Mouse (Mus musculus) MEL-GATA-1-ER (cell line): Measurements from ENCODE around the gene Padi4.

ENCODE experiments used
- DNase-seq: peaks from one replicate; pipeline ENCODE4 v3.0.0-alpha.2; 2012; ENCODE audit warnings: low read depth; ENCODE audit errors: extremely low read depth

Padi4 gene

DNA sequence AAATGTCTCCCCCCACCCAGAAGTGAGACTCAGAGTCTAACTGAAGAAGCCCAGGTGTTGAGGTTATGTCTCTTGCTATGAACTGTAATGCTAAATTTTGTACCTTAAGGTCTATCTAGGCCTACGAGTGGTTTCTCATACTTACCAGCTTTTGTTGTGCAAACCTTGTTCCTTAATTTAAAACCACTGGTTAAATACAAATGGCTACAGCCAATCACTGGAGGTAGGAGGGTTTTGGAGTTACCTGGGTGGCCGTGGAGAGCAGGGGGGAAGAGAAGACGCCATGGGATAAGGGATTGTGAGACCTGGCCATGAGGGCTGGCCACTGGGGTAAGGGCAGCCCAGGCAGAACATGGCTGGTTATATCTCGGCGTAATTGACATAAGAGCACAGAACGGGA is 14.2 kb upstream of the Padi4 start:
- no peak for DNase-seq

DNA sequence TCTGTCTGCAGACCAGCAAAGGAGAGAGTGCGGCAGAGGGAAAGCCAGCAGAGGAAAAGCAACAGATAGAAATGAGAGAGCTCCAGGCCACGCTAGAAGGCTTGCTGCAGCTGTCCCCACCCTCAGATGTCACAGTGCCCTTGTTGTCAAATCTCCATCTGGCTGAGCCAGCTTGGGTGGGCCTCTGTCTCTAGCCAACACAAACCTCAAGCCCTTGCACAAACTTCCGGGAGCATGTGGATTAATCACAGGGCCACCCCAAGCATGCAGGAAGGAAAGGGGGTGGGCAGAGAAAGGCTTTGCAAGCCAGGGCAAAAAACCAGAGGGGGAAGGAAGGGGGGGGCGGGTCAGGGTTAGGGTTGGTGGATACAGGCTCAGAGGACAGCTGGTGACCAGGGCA is 13.4 kb upstream of the Padi4 start:
- no peak for DNase-seq

DNA sequence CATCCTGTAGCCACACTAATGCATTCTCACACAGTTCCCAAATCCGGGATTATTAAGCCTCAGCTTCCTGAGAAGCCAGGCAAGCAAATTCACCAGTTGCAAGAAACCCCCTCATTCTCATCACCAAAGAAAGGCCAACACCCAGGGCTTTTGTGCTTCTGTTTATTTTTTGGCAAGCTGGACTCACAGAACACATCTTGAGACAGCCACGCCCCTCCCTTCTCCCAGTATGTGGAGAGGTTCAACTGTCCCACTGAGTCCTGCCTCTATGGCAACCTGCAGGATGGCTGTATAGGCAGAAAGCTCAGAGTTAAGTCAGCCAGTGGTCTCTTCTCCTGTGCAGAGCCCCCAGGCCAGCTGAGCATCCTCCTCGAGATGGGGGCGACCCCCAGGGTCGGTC is 11.2 kb upstream of the Padi4 start:
- DNase-seq = no peak

DNA sequence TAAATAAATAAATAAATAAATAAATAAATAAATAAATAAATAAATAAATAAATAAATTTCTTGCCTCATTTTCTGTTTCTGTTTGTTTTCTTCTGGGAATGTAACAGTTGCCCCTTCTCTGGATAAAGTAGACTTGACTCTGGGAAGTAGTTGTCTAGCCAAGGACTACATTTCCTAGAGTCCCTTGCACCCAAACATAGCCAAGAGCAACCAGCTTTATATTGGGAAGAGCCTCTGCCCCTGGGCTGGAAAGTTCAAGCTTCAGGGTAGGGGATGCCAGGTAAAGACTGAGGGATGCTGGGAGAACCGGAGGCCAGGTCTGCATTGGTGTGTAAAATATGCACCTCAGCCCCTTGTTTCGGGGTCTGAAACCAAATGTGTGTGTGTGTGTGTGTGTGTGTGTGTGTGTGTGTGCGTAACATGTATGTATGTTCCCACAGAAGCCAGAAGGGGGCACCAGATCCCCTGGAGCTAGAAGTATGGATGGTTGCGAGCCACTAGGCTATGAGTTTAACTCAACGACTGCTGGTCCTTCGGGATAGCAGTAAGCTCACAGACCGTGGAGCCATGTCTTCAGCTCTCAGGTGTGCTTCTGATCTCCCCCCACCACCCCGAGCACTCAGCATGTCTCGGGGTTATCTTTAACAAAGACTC is 10.4 kb upstream of the Padi4 start:
- no peak for DNase-seq

DNA sequence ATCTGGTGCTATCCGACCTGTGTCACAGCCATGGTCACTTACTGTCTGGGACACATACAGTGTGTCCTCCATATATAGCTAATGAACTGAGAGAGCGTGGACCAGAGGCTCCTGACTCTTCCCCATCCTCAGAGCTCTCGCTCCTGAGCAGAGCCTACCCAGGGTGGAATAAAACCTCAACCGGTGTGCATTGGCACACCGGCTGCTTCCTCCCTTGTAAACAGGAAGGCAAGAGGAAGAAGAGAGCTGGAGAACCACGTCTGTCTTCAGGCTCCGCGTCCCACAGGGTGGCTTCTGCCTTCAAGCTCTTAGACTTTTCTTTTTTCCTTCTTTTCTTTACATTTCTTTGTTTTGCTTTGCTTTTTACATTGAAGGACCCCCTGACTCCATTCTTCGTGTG is 8.8 kb upstream of the Padi4 start:
- no peak for DNase-seq

DNA sequence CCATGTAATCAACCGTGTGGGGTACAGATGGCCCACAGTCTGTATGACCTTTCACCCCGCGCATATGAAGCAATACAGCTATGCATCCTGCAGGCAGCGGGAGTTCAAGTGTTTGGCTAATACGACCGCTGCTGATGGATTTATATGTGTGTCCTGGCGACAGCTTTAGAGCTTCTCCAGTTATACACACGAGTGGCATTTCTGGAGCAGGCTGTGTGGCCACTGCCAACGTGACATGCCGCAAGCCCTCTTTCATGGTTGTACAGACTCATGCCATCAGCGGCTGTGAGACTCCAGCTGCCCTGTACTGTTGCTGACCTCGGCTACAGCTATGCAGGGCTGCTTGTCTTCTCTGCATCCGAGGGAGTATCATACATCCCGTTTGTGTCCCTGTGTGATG is 6.5 kb upstream of the Padi4 start:
- no peak for DNase-seq

DNA sequence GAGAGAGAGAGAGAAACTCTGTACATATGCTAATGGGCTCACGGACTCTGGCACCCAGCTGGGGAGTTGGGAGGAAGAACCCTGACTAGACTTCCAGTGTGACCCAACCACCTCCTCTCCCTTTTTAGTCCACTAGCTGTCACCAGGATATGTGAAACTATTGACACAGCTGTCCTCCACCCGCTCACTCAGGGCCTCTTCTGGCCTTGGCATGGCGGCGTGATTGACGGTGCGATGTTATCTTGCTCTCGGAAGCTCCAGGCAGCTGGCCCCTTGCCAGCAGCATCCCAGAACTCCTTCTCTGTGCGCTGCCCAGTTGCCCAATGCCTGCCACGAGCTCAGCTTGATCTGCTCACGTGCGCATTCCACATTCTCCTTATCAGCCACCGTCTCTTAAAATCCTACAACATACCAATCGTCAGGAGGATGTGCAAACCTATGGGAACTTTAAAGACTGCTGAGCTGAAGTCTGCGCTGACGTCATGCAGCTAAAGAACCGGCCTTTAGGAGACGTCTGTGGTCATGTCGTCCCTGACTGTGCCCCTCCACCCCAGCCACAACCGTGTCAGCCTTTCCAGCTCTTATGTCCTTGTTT is 5.9 kb upstream of the Padi4 start:
- DNase-seq = no peak

DNA sequence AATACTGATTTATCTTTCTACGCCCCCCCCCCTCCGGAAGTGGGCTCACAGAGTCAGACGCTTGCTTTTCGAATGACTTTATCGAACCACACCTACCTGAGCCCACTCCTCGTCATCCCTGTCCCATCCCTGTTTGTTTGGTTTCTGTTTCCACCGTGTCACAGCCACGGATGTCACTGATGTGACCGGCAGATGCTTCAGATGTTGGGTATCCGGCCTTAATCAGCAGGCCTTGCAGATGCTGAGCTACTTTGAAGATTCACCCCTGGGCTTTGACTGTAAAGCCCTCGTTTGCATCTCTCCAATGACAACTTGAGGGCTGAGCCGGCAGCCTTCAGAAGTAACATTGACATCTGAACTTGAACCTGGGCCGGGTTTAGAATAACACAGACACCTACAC is 2.6 kb upstream of the Padi4 start:
- DNase-seq = no peak

DNA sequence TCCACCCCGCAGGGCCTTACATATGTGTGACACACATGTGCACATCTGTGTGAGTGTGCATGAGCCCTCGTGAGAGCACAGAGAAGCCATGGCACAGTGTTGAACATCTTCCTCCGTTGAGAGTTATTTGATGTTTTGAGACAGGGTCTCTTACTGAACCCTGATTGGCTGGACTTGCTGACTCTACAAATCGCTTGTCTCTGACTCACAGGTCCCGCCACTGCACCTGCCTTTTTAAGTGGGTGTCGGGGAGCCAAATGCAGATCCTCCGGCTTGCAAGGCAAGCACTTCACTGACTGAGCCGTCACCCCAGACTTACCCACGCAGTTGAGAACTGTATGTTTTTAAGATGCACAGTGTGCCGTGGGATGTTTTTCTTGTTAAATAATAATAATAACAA is 1.8 kb upstream of the Padi4 start:
- DNase-seq = no peak

DNA sequence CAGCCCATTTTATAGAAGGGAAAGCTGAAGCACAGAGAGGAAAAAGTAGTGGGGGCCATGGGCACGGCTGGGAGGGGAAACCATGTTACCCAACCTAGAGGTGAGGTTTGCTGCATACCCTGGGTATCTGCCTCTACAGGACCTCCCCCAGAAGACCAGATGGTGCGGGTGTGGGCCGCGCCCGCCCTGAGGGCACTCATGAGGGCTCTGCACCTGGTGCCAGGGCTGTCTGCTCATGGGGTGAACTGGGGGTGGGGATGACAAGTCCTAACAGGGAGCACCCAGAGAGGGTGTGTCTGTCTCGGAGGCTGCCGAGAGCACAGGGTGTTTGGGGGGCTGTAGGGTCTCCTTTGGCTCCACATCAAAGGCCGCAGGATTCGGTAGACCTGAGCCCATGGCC is 857 bp upstream of the Padi4 start:
- DNase-seq = no peak

DNA sequence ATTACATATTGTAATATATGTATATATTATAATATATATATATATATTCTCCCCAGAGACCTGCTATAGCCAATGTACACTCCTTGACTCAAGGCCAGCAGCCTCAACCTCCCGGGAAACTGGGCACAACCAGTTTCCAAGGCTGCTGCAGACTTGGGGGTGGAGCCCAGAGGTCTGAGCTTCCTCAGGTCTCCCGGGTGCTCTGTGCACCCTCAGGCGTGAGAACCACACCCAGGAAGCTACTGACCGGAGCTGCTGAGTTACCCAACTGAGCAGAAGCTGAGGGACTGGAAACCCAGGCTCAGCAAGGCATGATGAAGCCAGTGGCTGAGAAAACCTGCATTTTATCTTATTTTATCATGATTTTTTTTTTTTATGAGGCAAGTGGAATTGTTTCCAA is 2.9 kb downstream of the Padi4 start:
- no peak for DNase-seq

DNA sequence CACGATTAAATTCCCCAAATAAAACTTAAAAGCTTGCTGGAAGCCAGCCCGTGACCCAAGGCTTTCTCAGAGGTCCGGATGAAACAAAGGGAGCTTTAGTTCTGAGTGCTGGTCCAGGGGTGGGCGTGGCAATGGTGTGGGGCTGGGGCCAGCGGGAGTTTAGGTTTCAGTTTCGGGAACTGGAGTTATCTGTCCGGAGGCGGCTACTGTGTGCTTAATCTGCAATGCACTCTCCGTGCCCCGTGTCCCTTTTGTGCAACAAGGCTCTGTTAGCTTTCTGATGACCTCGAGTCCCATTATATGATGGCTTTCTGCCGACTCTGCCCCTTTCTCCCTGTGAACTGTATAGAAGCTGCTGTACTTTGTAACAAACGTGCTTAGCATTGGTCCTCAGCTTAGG is 3.6 kb downstream of the Padi4 start:
- DNase-seq = peak; percentile 18

DNA sequence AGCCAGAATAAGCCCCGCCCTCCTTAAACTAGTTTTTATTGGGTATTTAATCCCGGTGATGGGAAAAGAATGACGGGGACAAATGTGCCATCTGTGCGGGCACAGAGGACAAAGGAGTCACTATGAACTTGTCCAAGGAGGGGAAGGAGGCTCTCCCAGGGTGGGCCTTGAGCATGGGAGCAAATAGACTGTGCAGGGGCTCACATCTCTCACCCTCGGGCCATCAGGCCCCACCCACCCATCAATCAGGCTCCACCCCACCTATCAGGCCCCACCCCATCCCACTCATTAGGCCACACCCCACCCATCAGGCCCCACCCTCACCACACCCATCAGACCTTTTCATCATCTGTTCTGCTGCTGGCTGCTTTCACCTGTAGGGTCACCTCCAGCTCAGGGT is 5.1 kb downstream of the Padi4 start:
- no peak for DNase-seq

DNA sequence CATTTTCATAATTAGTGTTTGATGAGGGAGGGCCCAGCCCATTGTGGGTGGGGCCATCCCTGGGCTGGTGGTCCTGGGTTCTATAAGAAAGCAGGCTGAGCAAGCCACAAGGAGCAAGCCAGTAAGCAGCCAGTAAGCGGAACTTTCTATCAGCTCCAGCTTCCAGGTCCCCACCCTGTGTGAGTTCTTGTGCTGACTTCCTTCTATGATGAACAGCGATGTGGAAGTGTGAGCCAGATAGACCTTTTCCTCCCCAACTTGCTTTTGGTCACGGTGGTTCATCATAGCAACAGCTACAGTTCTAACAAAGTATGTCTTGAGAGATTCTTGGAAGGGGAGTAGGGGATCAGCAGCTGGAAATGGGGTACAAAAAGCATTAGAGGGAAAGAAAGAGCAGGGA is 8.1 kb downstream of the Padi4 start:
- DNase-seq = no peak

DNA sequence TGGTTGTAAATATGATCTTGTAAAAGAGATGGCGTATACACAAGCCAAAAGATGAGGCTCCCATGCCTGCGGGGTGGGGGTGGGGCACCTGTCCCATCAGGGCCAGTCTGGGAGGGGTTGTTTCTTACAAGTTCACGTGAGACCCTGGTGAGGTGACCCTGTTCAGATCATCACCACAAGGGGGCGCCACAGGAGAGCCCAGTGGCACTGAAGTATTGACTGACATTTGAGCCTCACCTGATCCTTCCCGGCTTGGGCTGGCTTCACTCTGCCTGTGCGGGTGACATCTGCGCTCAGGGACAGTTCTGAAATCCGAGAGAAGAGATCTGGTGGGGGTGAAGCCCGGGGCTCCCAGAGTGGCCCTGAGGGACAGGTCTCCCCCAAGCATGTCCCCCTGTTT is 10.9 kb downstream of the Padi4 start:
- peak; percentile 36 for DNase-seq

DNA sequence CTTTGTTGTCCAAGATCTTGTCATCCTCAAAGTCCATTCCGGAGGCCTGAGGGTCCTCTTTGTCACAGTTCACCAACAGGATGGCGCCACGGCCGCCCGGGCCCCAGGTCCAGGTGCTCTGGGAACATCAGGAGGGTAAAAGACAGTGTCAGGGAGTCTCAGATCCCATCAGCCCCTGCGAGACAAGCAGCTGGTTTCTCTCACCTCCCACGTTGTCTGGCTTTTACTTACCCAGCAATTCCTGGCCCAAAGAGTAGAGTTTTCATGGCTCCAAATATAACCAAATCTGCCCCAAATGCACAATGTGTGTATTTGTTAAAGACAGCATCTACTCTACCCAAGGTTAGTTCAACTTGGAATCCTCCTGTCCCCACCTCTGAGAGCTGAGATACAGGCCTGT is 12.4 kb downstream of the Padi4 start:
- no peak for DNase-seq

DNA sequence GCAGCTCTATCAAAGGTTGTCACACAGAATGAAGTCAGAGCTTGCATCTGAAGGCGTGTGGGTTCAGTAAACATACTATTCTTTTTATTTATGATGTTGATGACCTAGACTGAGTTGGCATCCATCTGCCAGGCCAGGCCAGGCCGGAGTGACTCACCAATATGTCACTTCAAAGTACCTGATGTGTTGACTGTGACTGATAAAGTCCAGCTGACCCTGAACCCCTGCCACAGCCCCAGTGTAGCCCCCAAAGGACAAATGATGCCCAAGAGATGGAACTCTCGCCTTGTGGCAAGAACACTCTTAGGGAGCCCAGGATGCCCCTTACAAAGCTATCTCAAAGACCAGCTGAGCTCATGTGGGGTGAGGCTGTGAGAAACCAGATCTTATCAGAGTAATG is 18.2 kb downstream of the Padi4 start:
- no peak for DNase-seq

DNA sequence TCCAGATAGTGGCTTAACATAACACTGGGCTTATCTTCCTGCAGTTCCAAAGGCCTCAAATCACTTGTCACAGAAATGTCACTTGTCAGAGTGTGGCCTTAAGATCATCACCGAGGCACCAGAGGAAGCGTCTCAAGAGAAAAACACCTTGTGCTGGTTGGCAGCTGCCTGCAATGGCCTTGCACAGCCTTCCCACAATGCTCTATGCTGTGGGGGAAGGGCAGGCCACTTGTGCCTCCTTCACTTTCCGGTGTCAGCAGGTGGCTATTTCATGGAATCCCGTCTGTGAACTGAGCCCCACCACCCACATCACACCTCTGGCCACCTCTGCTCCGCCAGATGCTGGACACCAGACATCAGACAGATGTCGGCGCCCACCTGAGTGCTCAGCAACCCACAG is 20.7 kb downstream of the Padi4 start:
- DNase-seq = no peak

DNA sequence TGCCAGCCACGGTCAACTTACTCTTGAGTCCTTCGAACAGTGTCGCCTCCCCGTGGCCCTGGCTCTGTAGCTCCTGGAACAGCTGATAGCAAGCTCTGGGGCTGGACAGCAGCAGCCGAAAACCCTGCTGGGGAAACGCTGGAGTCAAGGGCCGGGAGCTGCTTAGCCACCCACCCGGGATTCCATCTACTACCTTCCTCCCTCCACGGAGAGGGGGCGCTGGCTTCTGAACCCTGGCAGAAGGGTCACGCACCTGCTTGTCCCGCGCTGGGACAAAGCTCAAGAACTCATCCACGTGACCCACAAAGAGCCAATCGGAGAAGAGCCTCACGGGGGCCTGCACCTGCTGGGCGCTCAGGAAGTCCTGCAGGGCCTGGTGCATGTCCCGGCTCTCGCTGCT is 23.7 kb downstream of the Padi4 start:
- no peak for DNase-seq

DNA sequence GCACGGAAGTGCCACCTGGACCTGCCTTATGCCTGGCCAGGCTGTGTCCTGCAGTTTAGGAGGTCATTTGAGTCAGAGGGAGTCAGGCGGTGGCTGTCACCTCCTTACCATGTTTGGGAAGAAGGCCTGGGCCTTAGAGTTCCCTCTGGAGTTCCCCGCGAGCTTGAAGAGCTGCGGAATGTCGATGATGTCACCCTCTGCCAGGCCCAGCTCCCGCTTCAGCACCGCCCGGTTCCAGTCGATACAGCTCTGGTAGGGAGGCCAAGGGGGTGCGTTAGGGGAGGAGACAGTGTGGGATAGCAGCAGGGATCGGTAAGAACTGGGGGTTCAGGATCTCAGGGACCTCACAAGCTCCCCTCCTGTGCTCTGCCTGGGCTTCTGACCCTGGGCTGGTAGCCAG is 26.1 kb downstream of the Padi4 start:
- no peak for DNase-seq

DNA sequence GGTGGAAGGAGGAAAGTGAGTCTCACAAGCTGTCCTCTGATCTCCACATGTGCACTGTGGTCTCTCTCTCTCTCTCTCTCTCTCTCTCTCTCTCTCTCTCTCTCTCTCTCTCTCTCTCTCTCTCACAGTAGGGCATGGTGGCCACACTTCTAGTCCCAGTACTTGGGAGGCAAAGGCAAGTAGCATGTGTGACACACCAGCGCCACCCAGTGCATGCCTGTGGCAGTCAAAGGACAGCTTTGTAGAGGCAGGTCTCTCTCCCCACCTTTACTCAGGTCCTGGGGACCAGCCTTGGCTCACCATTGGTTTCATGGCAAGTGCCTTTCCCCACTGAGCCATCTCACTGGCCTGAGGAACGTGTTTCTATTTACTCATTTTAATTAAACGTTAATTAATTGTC is 29.4 kb downstream of the Padi4 start:
- DNase-seq = peak; percentile 48

DNA sequence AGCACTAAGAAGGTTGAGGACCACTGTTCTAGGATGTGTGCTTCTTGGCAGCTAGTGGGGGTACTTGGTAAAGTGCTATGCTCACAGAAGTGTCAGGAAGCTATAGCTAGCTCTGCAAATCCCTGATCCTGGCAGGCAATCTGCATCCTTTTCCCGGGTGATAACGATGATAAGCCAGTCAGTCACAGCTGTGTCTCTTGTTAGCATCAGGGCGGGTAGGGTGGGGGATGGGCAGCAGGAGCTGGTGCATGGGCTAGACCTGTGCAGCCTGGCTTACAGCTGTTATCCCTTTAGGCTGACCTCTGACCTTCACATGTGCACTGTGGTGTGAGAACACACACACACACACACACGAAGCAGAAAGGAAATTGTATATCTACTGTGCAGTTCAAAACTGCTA is 30.9 kb downstream of the Padi4 start:
- DNase-seq = no peak

DNA sequence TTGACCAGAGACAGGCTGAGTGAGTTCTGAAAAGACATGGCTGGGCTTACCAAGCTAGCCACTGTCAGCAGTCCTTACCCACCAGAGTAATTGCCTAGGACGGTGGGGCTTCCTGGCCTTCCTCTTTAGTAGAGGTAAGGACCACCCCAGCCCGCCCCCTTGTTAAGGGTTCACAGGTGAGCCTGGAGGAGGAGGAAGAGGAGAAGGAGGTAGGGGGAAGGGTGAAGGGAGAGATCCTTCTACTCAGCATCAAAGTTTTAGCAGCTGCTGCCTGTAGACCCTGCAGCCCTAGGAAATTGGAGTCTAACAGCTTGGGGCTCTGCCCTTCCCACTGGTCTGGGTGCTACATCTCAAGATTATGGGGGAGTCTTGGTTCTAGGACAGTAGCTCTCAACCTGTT is 31.5 kb downstream of the Padi4 start, which contains the start of gene Padi6:
Padi6 (minus strand) TSS at position 101 of the 400 bp plus-strand sequence.
- DNase-seq = no peak

DNA sequence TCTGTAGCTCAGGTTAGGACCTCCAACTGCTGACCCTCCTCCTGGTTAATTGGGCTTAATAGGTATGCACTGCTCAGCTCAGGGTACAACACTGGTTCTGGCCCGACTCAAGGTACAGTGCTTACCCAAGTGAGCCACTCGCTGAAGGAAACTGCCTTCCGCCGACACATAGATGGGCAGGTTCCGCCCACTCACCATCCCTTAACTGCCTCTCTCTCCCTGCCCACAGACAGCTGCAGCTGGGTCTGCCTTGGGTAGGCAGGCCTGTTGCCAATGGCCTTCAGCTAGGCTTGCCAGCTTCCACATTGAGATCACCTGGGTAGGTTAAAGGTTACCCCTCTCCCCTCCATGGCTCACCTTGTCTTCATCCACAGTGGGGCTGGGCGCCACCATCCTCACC is 32.6 kb downstream of the Padi4 start:
- DNase-seq = no peak
